Mouse (Mus musculus) kidney, postnatal 36 days (tissue): Measurements from ENCODE around the gene Calml4.

Experiments used
- DNase-seq, 2 experiments: peaks; one replicate each; pipeline ENCODE4 v3.0.0; 2021 to 2022; ENCODE audit warnings: mixed read lengths in 2 of 2

Gene Calml4

GRCm38 (mm10) chr9:62903841-62904240 lies 46.0 kb downstream of the Calml4 start:
- no peak for DNase-seq

GRCm38 (mm10) chr9:62905039-62905438 lies 47.2 kb downstream of the Calml4 start:
- no peak for DNase-seq

GRCm38 (mm10) chr9:62913390-62914069 lies 55.6 kb downstream of the Calml4 start:
- no peak for DNase-seq

- DNase-seq: no peak
Observed at GRCm38 (mm10) chr9:62917059-62917458, 59.2 kb downstream of the Calml4 start.

- DNase-seq: no peak
Observed at GRCm38 (mm10) chr9:62920877-62921276, 63.0 kb downstream of the Calml4 start.

- no peak for DNase-seq
Observed at GRCm38 (mm10) chr9:62924886-62925610, 67.2 kb downstream of the Calml4 start.
